ENCODE assay signal across 11 mouse cellular contexts in the genomic region with DNA sequence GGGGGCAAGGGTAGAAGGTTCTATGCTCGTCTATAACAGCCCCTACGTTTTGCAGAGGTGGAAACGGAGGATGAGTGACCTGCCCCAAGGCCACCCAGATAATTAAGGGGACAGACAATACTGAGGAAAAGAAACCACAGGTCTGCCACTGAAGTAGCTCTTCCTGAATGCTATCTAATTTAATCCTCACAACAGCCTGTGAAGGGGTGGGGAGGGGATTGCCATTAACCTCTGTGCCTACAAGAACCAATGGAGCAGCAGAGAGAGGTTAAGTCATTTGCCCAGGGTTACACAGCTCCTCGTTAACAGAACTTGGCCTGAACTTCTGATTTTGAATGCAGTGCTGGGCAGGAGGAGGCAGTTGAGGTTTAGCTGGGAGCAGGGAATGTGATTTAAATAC. TPM values are rescaled to one million over a fixed set of nuclear protein-coding genes. Genes with fewer than 3 reads are reported as not detected.
A peak's percentile ranks its signal among the peaks of the same experiment; 100 is the strongest.
DNase-seq lines count a peak whose midpoint lies in the region; ATAC-seq and TF ChIP-seq lines count a peak whose summit lies in the region.
"Had no signal": no experiment of that assay in that cellular context is flagged by ENCODE, and none has a peak within 500 bp of the region (broad histone marks: within the 10 kb centered on the region; RNA-seq: fewer than 3 reads in every experiment).

No protein-coding gene starts in this region.

- TF ChIP-seq CTCF in kidney, adult 2 months (conservative IDR thresholded peaks at IDR 0.05; ENCODE audit: insufficient read depth, insufficient read length, low read depth, low read length), result no peak

- no peak for TF ChIP-seq POLR2A in kidney, adult 2 months (IDR thresholded peaks at IDR 0.05; ENCODE audit: low read depth, low read length)

- H3K4me2 ChIP-seq in kidney, embryonic 15.5 days, result peak overlapping the region; percentile 44; the same call in 1 of the 2 replicates
- peak overlapping the region; percentile 53 for H3K4me2 ChIP-seq in forebrain, embryonic 12.5 days
- peak overlapping the region; percentile 52 for H3K4me2 ChIP-seq in limb, embryonic 12.5 days
- H3K4me2 ChIP-seq in neural tube, embryonic 14.5 days (ENCODE audit: low read depth, low read length), result peak overlapping the region; percentile 41; the same call in 1 of the 2 replicates

- peak overlapping the region; percentile 33 for H3K27ac ChIP-seq in kidney, embryonic 15.5 days
- no peak overlapping the region for H3K27ac ChIP-seq in kidney, adult 2 months (ENCODE audit: insufficient read depth, low read depth, low read length)
- peak overlapping the region; percentile 96 for H3K27ac ChIP-seq in forebrain, embryonic 12.5 days
- H3K27ac ChIP-seq in limb, embryonic 12.5 days, result peak overlapping the region; percentile 93
- H3K27ac ChIP-seq in neural tube, embryonic 14.5 days (ENCODE audit: low read depth, low read length), result peak overlapping the region; percentile 80

- no peaks in the 10 kb centered on the region for H3K9me3 ChIP-seq in kidney, embryonic 15.5 days (replicated peaks)
- H3K9me3 ChIP-seq in forebrain, embryonic 12.5 days, result no peaks in the 10 kb centered on the region
- no peaks in the 10 kb centered on the region for H3K9me3 ChIP-seq in limb, embryonic 12.5 days
- H3K9me3 ChIP-seq in neural tube, embryonic 14.5 days (ENCODE audit: control insufficient read depth, low read length), result no peaks in the 10 kb centered on the region

- H3K9ac ChIP-seq in kidney, embryonic 15.5 days, result no peak overlapping the region
- H3K9ac ChIP-seq in forebrain, embryonic 12.5 days, result peak overlapping the region; percentile 41; the same call in 1 of the 2 replicates
- peak overlapping the region; percentile 9; the same call in 1 of the 2 replicates for H3K9ac ChIP-seq in limb, embryonic 12.5 days (replicated peaks)
- H3K9ac ChIP-seq in neural tube, embryonic 14.5 days (replicated peaks; ENCODE audit: low read depth, low read length), result no peak overlapping the region

- no peak for ATAC-seq in kidney, embryonic 15.5 days (replicated peaks; ENCODE audit: low FRiP score)
- 0 out of 2 replicates have a peak, but pooled peaks have one; percentile 2 for ATAC-seq in forebrain, embryonic 12.5 days (ENCODE audit: low FRiP score)
- ATAC-seq in limb, embryonic 12.5 days (ENCODE audit: insufficient number of reproducible peaks, insufficient read depth, low FRiP score, low TSS enrichment, low read depth), result no peak
- no peak for ATAC-seq in neural tube, embryonic 14.5 days (ENCODE audit: low read depth)

- peaks cover 78% of the 10 kb centered on the region for H3K4me1 ChIP-seq in kidney, embryonic 15.5 days
- H3K4me1 ChIP-seq in kidney, adult 2 months (ENCODE audit: control insufficient read depth, insufficient read depth, low read length), result no peaks in the 10 kb centered on the region
- peaks cover 78% of the 10 kb centered on the region for H3K4me1 ChIP-seq in forebrain, embryonic 12.5 days
- H3K4me1 ChIP-seq in limb, embryonic 12.5 days (replicated peaks), result peaks cover 76% of the 10 kb centered on the region
- H3K4me1 ChIP-seq in neural tube, embryonic 14.5 days (ENCODE audit: control insufficient read depth, insufficient read depth, low read length), result peaks cover 60% of the 10 kb centered on the region

- no peaks in the 10 kb centered on the region for H3K36me3 ChIP-seq in kidney, embryonic 15.5 days
- no peaks in the 10 kb centered on the region for H3K36me3 ChIP-seq in kidney, adult 2 months (ENCODE audit: control insufficient read depth, insufficient read depth, low read length)
- H3K36me3 ChIP-seq in forebrain, embryonic 12.5 days (replicated peaks), result no peaks in the 10 kb centered on the region
- H3K36me3 ChIP-seq in limb, embryonic 12.5 days, result no peaks in the 10 kb centered on the region
- no peaks in the 10 kb centered on the region for H3K36me3 ChIP-seq in neural tube, embryonic 14.5 days (ENCODE audit: control insufficient read depth, insufficient read depth, low read length)

- peaks cover 55% of the 10 kb centered on the region for H3K27me3 ChIP-seq in kidney, embryonic 15.5 days
- H3K27me3 ChIP-seq in kidney, adult 2 months (replicated peaks; ENCODE audit: control insufficient read depth, insufficient read depth, low read length), result 0 out of 2 replicates have a peak, but pooled peaks cover 1% of the 10 kb centered on the region
- peaks cover 30% of the 10 kb centered on the region for H3K27me3 ChIP-seq in forebrain, embryonic 12.5 days
- H3K27me3 ChIP-seq in limb, embryonic 12.5 days, result peaks cover 21% of the 10 kb centered on the region
- peaks cover 5% of the 10 kb centered on the region; the same call in 1 of the 2 replicates for H3K27me3 ChIP-seq in neural tube, embryonic 14.5 days (ENCODE audit: control insufficient read depth, insufficient read depth, low read length)

- no peak overlapping the region for H3K4me3 ChIP-seq in kidney, embryonic 15.5 days (replicated peaks)
- no peak overlapping the region for H3K4me3 ChIP-seq in kidney, adult 2 months (ENCODE audit: insufficient read depth, low read depth, low read length)
- H3K4me3 ChIP-seq in forebrain, embryonic 12.5 days (replicated peaks), result no peak overlapping the region
- H3K4me3 ChIP-seq in limb, embryonic 12.5 days (replicated peaks), result 0 out of 2 replicates have a peak overlapping the region, but pooled peaks have one; percentile 22
- H3K4me3 ChIP-seq in neural tube, embryonic 14.5 days (ENCODE audit: low read depth, low read length), result no peak overlapping the region

- WGBS in kidney, embryonic 15.5 days, result 18% methylated on average over 4 of the region's 4 CpGs
- WGBS in kidney, adult 2 months, result 64% methylated on average over 4 of the region's 4 CpGs
- 2% methylated on average over 3 of the region's 4 CpGs for WGBS in forebrain, embryonic 12.5 days
- WGBS in limb, embryonic 12.5 days, result 7% methylated on average over 4 of the region's 4 CpGs
- WGBS in neural tube, embryonic 14.5 days, result 11% methylated on average over 4 of the region's 4 CpGs

- DNase-seq in kidney, adult 2 months, result no peak
- DNase-seq in testis, postnatal 14 days (ENCODE audit: low spot score), result no peak
- no peak for DNase-seq in heart, adult 9 months (ENCODE audit: low spot score in 2 of 2)
- no peak for DNase-seq in thymus, postnatal 0 days (ENCODE audit: low spot score)
- DNase-seq: cerebellum, adult 2 months; lung, postnatal 10 days; thymus, postnatal 4 days had no signal

RNA-seq across cellular contexts. Expression of a gene that starts 3.6 kb away (rescaled TPM):
- 8.4 and 9.3 TPM in 2 replicates for polyA plus RNA-seq in kidney, embryonic 15.5 days (2015; fragmentation: Nextera tagmentation; extraction: Ambion mirVana)
- polyA plus RNA-seq in kidney, adult 2 months (2012; rRNA removed), result 17.8 and 18.1 TPM in 2 replicates
- polyA plus RNA-seq in forebrain, embryonic 12.5 days (2016; fragmentation: Nextera tagmentation; extraction: Ambion mirVana), result 14.7 and 14.9 TPM in 2 replicates
- 12.1 and 13.6 TPM in 2 replicates for polyA plus RNA-seq in limb, embryonic 12.5 days (2016; fragmentation: Nextera tagmentation; extraction: Ambion mirVana)
- polyA plus RNA-seq in neural tube, embryonic 14.5 days (2014; fragmentation: Nextera tagmentation; extraction: Ambion mirVana), result 15.4 and 16.3 TPM in 2 replicates
- polyA plus RNA-seq in thymus, postnatal 0 days (2015; fragmentation: Nextera tagmentation; extraction: Ambion mirVana), result 9.9 and 13.1 TPM in 2 replicates

RNA-seq across cellular contexts. Expression of a gene that starts 49.0 kb away (rescaled TPM):
- 2.9 and 3.0 TPM in 2 replicates for polyA plus RNA-seq in kidney, embryonic 15.5 days (2015; fragmentation: Nextera tagmentation; extraction: Ambion mirVana)
- 2.2 and 2.9 TPM in 2 replicates for polyA plus RNA-seq in kidney, adult 2 months (2012; rRNA removed)
- 1.4 and 1.7 TPM in 2 replicates for polyA plus RNA-seq in forebrain, embryonic 12.5 days (2016; fragmentation: Nextera tagmentation; extraction: Ambion mirVana)
- 3.0 TPM in 2 replicates for polyA plus RNA-seq in limb, embryonic 12.5 days (2016; fragmentation: Nextera tagmentation; extraction: Ambion mirVana)
- 0.31 and 1.8 TPM in 2 replicates for polyA plus RNA-seq in neural tube, embryonic 14.5 days (2014; fragmentation: Nextera tagmentation; extraction: Ambion mirVana)
- polyA plus RNA-seq in thymus, postnatal 0 days (2015; fragmentation: Nextera tagmentation; extraction: Ambion mirVana), result 3.2 and 3.6 TPM in 2 replicates

Comparison
In these comparisons a context has a peak if more than half of its experiments do, and no peak if none do; other contexts are left out.
1. H3K9ac ChIP-seq: peak in forebrain, embryonic 12.5 days (single experiment) and limb, embryonic 12.5 days (single experiment); none in kidney, embryonic 15.5 days (single experiment) and neural tube, embryonic 14.5 days (single experiment).
2. Peak in every context shown above with its lines, with median percentiles within 50 percentile points of each other: H3K4me2 ChIP-seq.